Mouse (Mus musculus) hindbrain, embryonic 11.5 days (tissue): ENCODE results near the gene Tspan32. TPM values are rescaled to one million over a fixed set of nuclear protein-coding genes. Genes with fewer than 3 reads are reported as not detected.

Experiments used
- ATAC-seq: fragments of 200-750 bp; cut with Nextera tagmentation; 2 replicates; pipeline ENCODE4 v1.8.0; 2017; ENCODE audit warnings: mild to moderate bottlenecking, moderate TSS enrichment, moderate library complexity; ENCODE audit not compliant: low FRiP score
- DNase-seq: peaks from one replicate; pipeline ENCODE4 v3.0.0-alpha.2; 2015; ENCODE audit warnings: low spot score
- H3K27ac ChIP-seq: fragments of 300-500 bp; sonication (generic); 2 replicates; pipeline ENCODE4 v1.5.1; 2014; ENCODE audit warnings: mild to moderate bottlenecking, low read depth, low read length
- H3K27me3 ChIP-seq: fragments of 300-500 bp; sonication (generic); 2 replicates; pipeline ENCODE4 v1.6.1; 2014; ENCODE audit warnings: mild to moderate bottlenecking, low read length, moderate library complexity, mixed read lengths; ENCODE audit not compliant: control insufficient read depth, insufficient read depth
- H3K36me3 ChIP-seq: fragments of 300-500 bp; sonication (generic); 2 replicates; pipeline ENCODE4 v1.6.1; 2014; ENCODE audit warnings: mild to moderate bottlenecking, low read length, moderate library complexity, mixed read lengths; ENCODE audit not compliant: control insufficient read depth, insufficient read depth
- H3K4me1 ChIP-seq: fragments of 300-500 bp; sonication (generic); replicated peaks from 2 replicates; pipeline ENCODE4 v1.6.1; 2014; ENCODE audit warnings: low read length, mixed read lengths; ENCODE audit not compliant: control insufficient read depth, insufficient read depth
- H3K4me2 ChIP-seq: fragments of 300-500 bp; sonication (generic); replicated peaks from 2 replicates; pipeline ENCODE4 v1.6.1; 2014; ENCODE audit warnings: mild to moderate bottlenecking, low read depth, low read length
- H3K4me3 ChIP-seq: fragments of 300-500 bp; sonication (generic); 2 replicates; pipeline ENCODE4 v1.5.1; 2014; ENCODE audit warnings: low read depth, low read length
- H3K9ac ChIP-seq: fragments of 300-500 bp; sonication (generic); 2 replicates; pipeline ENCODE4 v1.6.1; 2014; ENCODE audit warnings: low read depth, low read length
- H3K9me3 ChIP-seq: fragments of 300-500 bp; sonication (generic); 2 replicates; pipeline ENCODE4 v1.6.1; 2016; ENCODE audit warnings: low read length; ENCODE audit not compliant: control insufficient read depth
- WGBS: fragments of 180-500 bp; shearing (Covaris S2); extraction: QIAGEN DNeasy Blood & Tissue Kit; methylation state at CpG from one replicate; pipeline ENCODE4 v1.1.7; 2014; 5-methylcytosine and 5-hydroxymethylcytosine counted together
- polyA plus RNA-seq: library from polyadenylated mRNA; unstranded; fragments of >200 nt; fragmentation: Nextera tagmentation; extraction: Ambion mirVana; gene quantifications from 2 replicates; pipeline ENCODE4 v1.2.1, GENCODE M21; 2014

Gene Tspan32
- polyA plus RNA-seq, 1 experiment from 2014 or later, result 8.3 TPM

DNA sequence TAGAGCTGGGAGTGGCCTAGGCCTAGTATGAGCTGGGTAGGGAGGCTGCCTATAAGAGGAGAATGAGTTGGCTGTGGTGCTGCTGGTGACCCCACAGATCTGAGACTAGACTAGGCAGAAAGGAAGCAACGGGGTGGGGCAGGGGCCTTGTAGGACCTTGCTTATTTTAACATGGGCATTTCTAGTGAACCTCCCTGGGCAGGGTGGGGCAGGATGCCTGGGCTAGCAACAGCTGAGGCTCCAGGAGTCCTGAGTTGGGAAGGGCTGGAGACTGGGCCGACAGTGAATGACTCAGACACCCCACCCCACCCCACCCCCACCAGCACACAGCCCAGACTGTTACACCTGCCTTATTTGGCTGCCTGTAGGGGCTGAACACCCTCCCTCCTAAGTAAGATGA is 57.9 kb downstream of the Tspan32 start:
- 94% methylated on average over 1 of the region's 2 CpGs for WGBS

DNA sequence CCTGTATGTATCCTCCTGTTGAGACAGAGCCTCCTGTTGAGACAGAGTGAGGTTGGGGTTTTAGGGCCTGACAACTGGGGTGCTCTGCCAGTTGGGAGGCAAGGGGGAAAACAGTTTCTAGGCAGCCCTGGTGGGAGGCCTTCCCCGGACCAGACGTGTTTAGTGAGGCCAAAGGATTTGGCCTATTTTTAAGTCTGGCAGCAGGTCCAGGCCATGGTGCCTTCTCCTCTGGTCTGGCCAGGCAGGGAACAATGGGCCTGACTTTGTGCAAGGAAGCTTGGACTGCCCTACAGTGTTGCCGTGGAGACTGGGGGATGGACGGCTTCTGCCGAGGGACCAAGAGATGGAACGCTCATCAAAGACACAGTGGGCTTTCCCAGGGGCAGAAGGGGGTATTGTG is 59.4 kb downstream of the Tspan32 start:
- Histone ChIP-seq H3K4me1 (peaks cover 6% of the 10 kb centered on the region), H3K27me3 (no peaks in the 10 kb centered on the region), H3K36me3 (peaks cover 9% of the 10 kb centered on the region; the same call in 1 of the 2 replicates), H3K27ac (no peak overlapping the region), H3K9ac (no peak overlapping the region), H3K4me2 (no peak overlapping the region), H3K4me3 (no peak overlapping the region), H3K9me3 (no peaks in the 10 kb centered on the region)
- WGBS, result 42% methylated on average over 6 of the region's 6 CpGs
- no peak for DNase-seq
- ATAC-seq, result no peak

More for the DNA sequence above, 57.9 kb downstream of the Tspan32 start:
- Histone ChIP-seq H3K4me2 (no peak overlapping the region), H3K4me1 (no peaks in the 10 kb centered on the region; the same call in 1 of the 2 replicates), H3K9ac (no peak overlapping the region), H3K9me3 (no peaks in the 10 kb centered on the region), H3K36me3 (peaks cover 9% of the 10 kb centered on the region; the same call in 1 of the 2 replicates), H3K4me3 (no peak overlapping the region), H3K27me3 (no peaks in the 10 kb centered on the region), H3K27ac (no peak overlapping the region)
- DNase-seq (no peak), ATAC-seq (no peak)

DNA sequence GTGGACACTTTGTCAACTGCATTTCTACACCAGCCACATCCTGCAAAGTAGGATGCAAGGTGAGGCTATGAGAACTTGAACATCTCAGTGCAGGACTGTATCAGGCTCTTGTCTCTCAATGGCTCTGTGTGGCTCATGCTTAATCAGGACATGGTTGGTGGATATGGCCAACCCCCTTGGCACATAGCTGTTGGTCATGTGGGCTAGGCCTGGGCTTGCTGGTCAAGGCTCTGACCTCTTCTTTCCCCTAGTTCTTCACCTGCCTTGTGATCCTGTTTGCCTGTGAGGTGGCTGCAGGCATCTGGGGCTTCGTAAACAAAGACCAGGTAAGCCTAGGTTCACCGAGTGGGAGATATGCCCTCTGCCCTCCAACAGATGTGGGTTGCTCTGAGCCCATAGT is 60.8 kb downstream of the Tspan32 start:
- H3K27ac ChIP-seq, result no peak overlapping the region
- no peak overlapping the region for H3K4me3 ChIP-seq
- H3K9ac ChIP-seq, result no peak overlapping the region
- no peak overlapping the region for H3K4me2 ChIP-seq
- DNase-seq, result no peak
- peaks cover 15% of the 10 kb centered on the region for H3K4me1 ChIP-seq
- peaks cover 9% of the 10 kb centered on the region; the same call in 1 of the 2 replicates for H3K36me3 ChIP-seq
- no peaks in the 10 kb centered on the region for H3K9me3 ChIP-seq
- H3K27me3 ChIP-seq, result no peaks in the 10 kb centered on the region
- ATAC-seq, result no peak
- WGBS, result 90% methylated on average over 2 of the region's 2 CpGs

DNA sequence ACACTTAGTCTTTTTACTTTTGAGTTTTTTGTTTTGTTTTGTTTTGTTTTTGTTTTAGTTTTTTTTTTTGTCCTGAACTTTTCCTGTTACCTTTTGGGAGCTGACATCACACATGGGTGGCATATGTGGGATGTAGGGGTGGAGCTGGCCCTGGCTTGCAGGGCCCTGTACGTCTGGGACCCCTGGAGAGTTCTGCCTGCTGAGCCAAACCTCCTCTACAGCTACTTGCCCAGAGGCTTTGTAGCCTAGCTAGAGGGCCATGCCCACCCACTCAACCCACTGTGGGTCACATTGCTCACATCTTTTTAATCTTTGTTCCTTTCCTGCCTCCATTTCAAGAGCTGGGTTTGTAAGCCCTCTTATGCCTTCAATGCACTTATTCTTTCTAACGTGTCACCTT is 62.6 kb downstream of the Tspan32 start:
- no peaks in the 10 kb centered on the region for H3K9me3 ChIP-seq
- WGBS, result 87% methylated on average over 2 of the region's 2 CpGs
- no peak overlapping the region for H3K9ac ChIP-seq
- H3K4me3 ChIP-seq, result no peak overlapping the region
- no peak overlapping the region for H3K4me2 ChIP-seq
- ATAC-seq (no peak), DNase-seq (no peak)
- H3K4me1 ChIP-seq, result peaks cover 15% of the 10 kb centered on the region
- no peaks in the 10 kb centered on the region for H3K27me3 ChIP-seq
- peaks cover 8% of the 10 kb centered on the region; the same call in 1 of the 2 replicates for H3K36me3 ChIP-seq
- H3K27ac ChIP-seq, result peak overlapping the region; percentile 94; the same call in 1 of the 2 replicates

DNA sequence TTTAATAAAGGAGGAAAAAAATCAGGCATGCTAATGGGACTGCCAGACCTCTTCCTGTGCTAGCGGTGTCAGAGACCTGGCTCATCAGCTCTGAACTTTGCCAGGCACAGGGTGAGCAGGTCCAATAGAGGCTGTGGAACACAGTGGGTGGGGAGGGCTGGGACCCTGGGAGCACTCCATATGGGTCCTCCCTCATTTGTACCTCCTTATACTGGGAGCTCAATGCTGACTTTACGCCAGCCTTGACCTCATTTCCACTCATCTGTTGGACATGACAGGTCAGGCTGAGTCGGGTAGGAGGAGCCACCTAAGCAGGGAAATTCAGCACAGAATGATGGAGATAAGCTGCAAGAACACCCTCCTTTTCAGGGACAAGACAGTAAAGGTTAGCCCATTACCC is 63.1 kb downstream of the Tspan32 start:
- Histone ChIP-seq H3K27ac (peak overlapping the region; percentile 94), H3K4me2 (peak overlapping the region; percentile 68), H3K4me3 (peak overlapping the region; percentile 90), H3K9ac (peak overlapping the region; percentile 65), H3K4me1 (peaks cover 15% of the 10 kb centered on the region), H3K9me3 (no peaks in the 10 kb centered on the region), H3K27me3 (no peaks in the 10 kb centered on the region), H3K36me3 (peaks cover 6% of the 10 kb centered on the region; the same call in 1 of the 2 replicates)
- DNase-seq (no peak), ATAC-seq (no peak)
- WGBS, result 82% methylated on average over 3 of the region's 3 CpGs

DNA sequence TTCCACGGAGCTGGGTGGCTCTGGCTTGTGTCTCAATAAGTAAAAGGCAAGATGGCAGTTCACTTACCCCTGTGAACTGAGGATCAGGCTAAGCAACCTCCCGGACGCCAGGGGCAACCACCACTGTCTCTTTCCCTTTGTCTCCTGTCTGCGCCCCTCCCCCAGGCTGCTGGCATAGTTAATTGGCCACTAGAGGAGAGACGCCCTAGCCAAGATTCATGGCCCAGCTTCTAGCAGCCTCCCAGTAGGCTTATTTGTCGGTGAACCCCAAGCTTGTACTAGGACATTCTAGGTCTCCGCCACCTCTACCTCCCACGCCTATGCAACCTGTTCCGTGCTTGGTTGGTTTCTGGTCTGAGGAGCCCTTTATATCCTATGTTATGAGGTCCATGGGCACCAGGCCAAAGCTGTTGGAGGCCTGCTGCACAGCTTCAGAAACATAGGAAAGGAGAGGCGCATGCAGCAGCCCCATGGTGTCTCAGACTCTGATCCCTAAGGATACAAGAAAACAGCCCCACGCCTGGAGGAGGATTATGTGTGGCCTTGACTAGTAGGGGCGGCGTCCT is 63.6 kb downstream of the Tspan32 start:
- peak overlapping the region; percentile 90 for H3K4me3 ChIP-seq
- peak overlapping the region; percentile 94 for H3K27ac ChIP-seq
- peak overlapping the region; percentile 65 for H3K9ac ChIP-seq
- H3K27me3 ChIP-seq, result no peaks in the 10 kb centered on the region
- peak overlapping the region; percentile 68 for H3K4me2 ChIP-seq
- ATAC-seq (0 out of 2 replicates have a peak, but pooled peaks have one; percentile 1), DNase-seq (peak; percentile 62)
- H3K36me3 ChIP-seq, result peaks cover 6% of the 10 kb centered on the region; the same call in 1 of the 2 replicates
- no peaks in the 10 kb centered on the region for H3K9me3 ChIP-seq
- WGBS, result 45% methylated on average over 13 of the region's 13 CpGs
- H3K4me1 ChIP-seq, result peaks cover 15% of the 10 kb centered on the region

GRCm38 (mm10) chr7:143068882-143069591 is 64.2 kb downstream of the Tspan32 start, which contains the start of gene Tssc4:
Gene Tssc4, plus strand, starts transcription at chr7:143069249.
- WGBS, result under 1% methylated on average over 51 of the region's 51 CpGs
- Histone ChIP-seq H3K4me1 (peaks cover 15% of the 10 kb centered on the region), H3K9me3 (no peaks in the 10 kb centered on the region), H3K4me2 (peak within 1 kb of the TSS; percentile 98), H3K9ac (peak within 1 kb of the TSS; percentile 95), H3K27me3 (no peaks in the 10 kb centered on the region), H3K36me3 (peaks cover 6% of the 10 kb centered on the region; the same call in 1 of the 2 replicates), H3K27ac (peak within 1 kb of the TSS; percentile 94), H3K4me3 (peak within 1 kb of the TSS; percentile 90)
- ATAC-seq, result peak; percentile 98
- DNase-seq, result peak; percentile 99
